Mouse (Mus musculus) large intestine, adult 2 months (tissue): ENCODE results near the gene Auts2. TPM values are rescaled to one million over a fixed set of nuclear protein-coding genes. Genes with fewer than 3 reads are reported as not detected.
"Not testable (repeated sequence)": the region's sequence is repeated elsewhere in the genome, so short reads cannot be mapped to it uniquely, and the experiment has no call there.

Experiments used
- DNase-seq: peaks from one replicate; pipeline ENCODE4 v3.0.0-alpha.2; 2012; ENCODE audit warnings: low read depth, low spot score
- WGBS: fragments of 180-500 bp; shearing (Covaris S2); methylation state at CpG from one replicate; pipeline ENCODE4 v1.1.7; 2018; 5-methylcytosine and 5-hydroxymethylcytosine counted together
- polyA plus RNA-seq: library from polyadenylated mRNA; depleted of rRNA; stranded (reverse); fragments of >200 nt; gene quantifications from 2 replicates; pipeline ENCODE4 v1.2.3, GENCODE M21; 2012; rRNA removed

The Auts2 gene
- polyA plus RNA-seq = 5.9 and 6.9 TPM in 2 replicates

GRCm38 (mm10) chr5:132543118-132544071 lies at the start of gene Auts2:
Gene Auts2 (minus strand): TSS chr5:132543344.
- WGBS = under 1% methylated on average over 93 of the region's 105 CpGs
- DNase-seq = no peak

- DNase-seq = no peak
- 80% methylated on average over 24 of the region's 24 CpGs for WGBS
Observed at GRCm38 (mm10) chr5:132591721-132592695, 48.9 kb upstream of the Auts2 start.

- no peak for DNase-seq
- WGBS = 77% methylated on average over 7 of the region's 7 CpGs
Observed at GRCm38 (mm10) chr5:132579774-132580173, 36.6 kb upstream of the Auts2 start.

GRCm38 (mm10) chr5:132560771-132561170 lies 17.6 kb upstream of the Auts2 start:
- not testable (repeated sequence) for DNase-seq
- WGBS = 73% methylated on average over 6 of the region's 6 CpGs

GRCm38 (mm10) chr5:132545761-132546160 lies 2.6 kb upstream of the Auts2 start:
- 22% methylated on average over 1 of the region's 1 CpGs for WGBS
- no peak for DNase-seq

- 19% methylated on average over 26 of the region's 26 CpGs for WGBS
Observed at GRCm38 (mm10) chr5:132544176-132544995, 1.2 kb upstream of the Auts2 start.

GRCm38 (mm10) chr5:132542381-132543020 lies 643 bp downstream of the Auts2 start:
- DNase-seq = no peak
- WGBS = 1% methylated on average over 28 of the region's 28 CpGs

More at GRCm38 (mm10) chr5:132544176-132544995, 1.2 kb upstream of the Auts2 start:
- no peak for DNase-seq

GRCm38 (mm10) chr5:132541951-132542350 lies 1.2 kb downstream of the Auts2 start:
- under 1% methylated on average over 20 of the region's 21 CpGs for WGBS

GRCm38 (mm10) chr5:132541371-132541931 lies 1.7 kb downstream of the Auts2 start:
- no peak for DNase-seq
- 1% methylated on average over 46 of the region's 46 CpGs for WGBS

More at GRCm38 (mm10) chr5:132541951-132542350, 1.2 kb downstream of the Auts2 start:
- no peak for DNase-seq

- WGBS = 23% methylated on average over 7 of the region's 7 CpGs
- no peak for DNase-seq
Observed at GRCm38 (mm10) chr5:132540841-132541311, 2.3 kb downstream of the Auts2 start.

- no peak for DNase-seq
- 76% methylated on average over 4 of the region's 4 CpGs for WGBS
Observed at GRCm38 (mm10) chr5:132537475-132537874, 5.7 kb downstream of the Auts2 start.

- no peak for DNase-seq
- 93% methylated on average over 3 of the region's 3 CpGs for WGBS
Observed at GRCm38 (mm10) chr5:132526395-132526794, 16.7 kb downstream of the Auts2 start.

- DNase-seq = no peak
- WGBS = 90% methylated on average over 12 of the region's 12 CpGs
Observed at GRCm38 (mm10) chr5:132521358-132521873, 21.7 kb downstream of the Auts2 start.

GRCm38 (mm10) chr5:132517879-132518278 lies 25.3 kb downstream of the Auts2 start:
- 90% methylated on average over 6 of the region's 6 CpGs for WGBS
- no peak for DNase-seq

- WGBS = 65% methylated on average over 6 of the region's 6 CpGs
- DNase-seq = no peak
Observed at GRCm38 (mm10) chr5:132514521-132514920, 28.6 kb downstream of the Auts2 start.

GRCm38 (mm10) chr5:132513206-132513605 lies 29.9 kb downstream of the Auts2 start:
- no peak for DNase-seq
- whole genome bisulfite sequencing = 78% methylated on average over 7 of the region's 7 CpGs

GRCm38 (mm10) chr5:132509464-132509885 lies 33.7 kb downstream of the Auts2 start:
- 66% methylated on average over 9 of the region's 9 CpGs for WGBS

GRCm38 (mm10) chr5:132504893-132505292 lies 38.3 kb downstream of the Auts2 start:
- DNase-seq = no peak
- WGBS = 60% methylated on average over 1 of the region's 1 CpGs

More at GRCm38 (mm10) chr5:132509464-132509885, 33.7 kb downstream of the Auts2 start:
- DNase-seq = no peak
